Mouse (Mus musculus): Measurements from ENCODE around the gene Rab30.

GRCm38 (mm10) chr7:92782511-92782910 lies 41.1 kb downstream of the Rab30 start:
- TF ChIP-seq EP300 (optimal IDR thresholded peaks at IDR 0.05) (no peak), CTCF (IDR thresholded peaks at IDR 0.05; ENCODE audit: low read depth) (no peak)
